Comparison of ENCODE assay signal across 27 mouse cellular contexts in the genomic region with DNA sequence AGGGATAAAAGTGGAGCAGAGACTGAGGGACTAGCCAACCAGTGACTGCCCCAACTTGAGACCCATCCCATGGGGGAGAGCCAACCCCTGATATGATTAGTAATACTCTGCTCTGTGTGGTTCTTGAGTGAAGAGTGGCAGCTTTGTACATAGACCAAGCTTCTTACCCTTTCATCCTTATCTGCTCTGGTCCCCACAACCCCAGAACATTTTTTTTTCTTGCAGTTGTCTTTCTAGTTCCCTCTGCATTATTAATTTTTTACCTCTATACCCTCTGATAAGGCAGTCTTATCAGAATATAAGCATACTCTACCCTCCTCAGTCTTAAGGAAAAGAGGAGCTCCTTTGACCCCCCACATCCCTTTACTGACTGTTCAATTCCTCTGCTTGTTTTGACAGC.
"Had no signal": no experiment of that assay in that cellular context is flagged by ENCODE, and none has a peak within 500 bp of the region (broad histone marks: within the 10 kb centered on the region; RNA-seq: fewer than 3 reads in every experiment).

No protein-coding gene starts in this region.

- H3K9me3 ChIP-seq: limb, embryonic 10.5 days; limb, embryonic 15.5 days; liver, embryonic 12.5 days; liver, embryonic 13.5 days; liver, embryonic 15.5 days; lung, embryonic 15.5 days; megakaryocyte, embryonic 14.5 days; midbrain, embryonic 10.5 days; midbrain, embryonic 12.5 days; midbrain, embryonic 13.5 days; midbrain, embryonic 15.5 days had no signal

- DNase-seq: left cerebral cortex, postnatal 4 days; liver; liver, embryonic 13.5 days; liver, postnatal 0 days; lung, adult 18-20 months; lung, adult 2 months; lung, embryonic 14.5 days; lung, postnatal 10 days; lung, postnatal 14 days; lung, postnatal 36 days; lung, postnatal 4 days; midbrain, embryonic 14.5 days had no signal

- H3K27me3 ChIP-seq: limb, embryonic 12.5 days; limb, embryonic 13.5 days; limb, embryonic 15.5 days; liver, embryonic 12.5 days; liver, embryonic 13.5 days; liver, embryonic 15.5 days; lung, embryonic 15.5 days; midbrain, embryonic 12.5 days; midbrain, embryonic 13.5 days; midbrain, embryonic 15.5 days had no signal

- H3K36me3 ChIP-seq: limb, embryonic 10.5 days; limb, embryonic 12.5 days; limb, embryonic 13.5 days; limb, embryonic 15.5 days; liver, embryonic 12.5 days; liver, embryonic 13.5 days; liver, embryonic 15.5 days; lung, embryonic 15.5 days; midbrain, embryonic 10.5 days; midbrain, embryonic 12.5 days; midbrain, embryonic 13.5 days; midbrain, embryonic 15.5 days had no signal

- H3K4me3 ChIP-seq: limb, embryonic 10.5 days; limb, embryonic 12.5 days; limb, embryonic 13.5 days; limb, embryonic 15.5 days; liver, embryonic 12.5 days; liver, embryonic 13.5 days; liver, embryonic 15.5 days; lung, embryonic 15.5 days; megakaryocyte, embryonic 14.5 days; midbrain, embryonic 10.5 days; midbrain, embryonic 12.5 days; midbrain, embryonic 13.5 days; midbrain, embryonic 15.5 days; myocyte had no signal

- H3K27ac ChIP-seq: limb, embryonic 10.5 days; limb, embryonic 12.5 days; limb, embryonic 13.5 days; limb, embryonic 15.5 days; liver, embryonic 12.5 days; liver, embryonic 13.5 days; liver, embryonic 14.5 days; liver, embryonic 15.5 days; lung, embryonic 15.5 days; macrophage; midbrain, embryonic 10.5 days; midbrain, embryonic 12.5 days; midbrain, embryonic 13.5 days; midbrain, embryonic 15.5 days had no signal

- H3K9ac ChIP-seq: limb, embryonic 12.5 days; limb, embryonic 13.5 days; limb, embryonic 15.5 days; liver, embryonic 12.5 days; liver, embryonic 13.5 days; liver, embryonic 14.5 days; liver, embryonic 15.5 days; liver, postnatal 0 days; lung, embryonic 14.5 days; lung, embryonic 15.5 days; midbrain, embryonic 12.5 days; midbrain, embryonic 13.5 days; midbrain, embryonic 15.5 days had no signal

- H3K4me1 ChIP-seq: limb, embryonic 10.5 days; limb, embryonic 12.5 days; limb, embryonic 13.5 days; limb, embryonic 15.5 days; liver, embryonic 12.5 days; liver, embryonic 13.5 days; liver, embryonic 15.5 days; lung, embryonic 15.5 days; midbrain, embryonic 10.5 days; midbrain, embryonic 12.5 days; midbrain, embryonic 13.5 days; midbrain, embryonic 15.5 days had no signal
